Mouse (Mus musculus) liver, embryonic 18 days (tissue): ENCODE data around the gene 1190005I06Rik. TPM values are rescaled to one million over a fixed set of nuclear protein-coding genes. Genes with fewer than 3 reads are reported as not detected.

Source experiments
- polyA plus RNA-seq: library from polyadenylated mRNA; depleted of rRNA; stranded (reverse); fragments of >200 nt; gene quantifications from 2 replicates; pipeline ENCODE4 v1.2.3, GENCODE M21; 2012; rRNA removed

Gene 1190005I06Rik
- 1.3 and 1.5 TPM in 2 replicates for polyA plus RNA-seq

DNA sequence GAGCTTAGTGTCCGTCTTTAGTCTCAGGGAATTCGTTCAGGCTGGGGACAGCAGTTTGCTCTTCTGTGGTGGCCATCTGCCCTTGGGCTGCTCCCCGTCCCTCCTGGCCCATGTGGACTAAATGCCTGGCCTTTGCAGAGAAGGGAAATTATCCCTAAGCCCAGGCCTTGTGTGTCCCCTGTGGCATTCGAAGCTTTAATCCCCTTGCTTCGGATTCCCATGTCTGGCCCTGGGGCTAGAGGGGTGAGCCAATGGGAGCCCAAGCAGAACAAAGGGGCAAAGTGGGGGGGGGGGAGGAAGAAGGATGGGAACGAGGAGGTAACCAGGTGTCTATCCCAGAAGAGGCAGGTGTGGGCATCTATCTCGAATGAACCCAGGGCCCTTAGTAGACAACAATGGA lies at the start of gene 1190005I06Rik:
TSS of gene 1190005I06Rik (minus strand) at position 101 of the 400 bp plus-strand sequence.

DNA sequence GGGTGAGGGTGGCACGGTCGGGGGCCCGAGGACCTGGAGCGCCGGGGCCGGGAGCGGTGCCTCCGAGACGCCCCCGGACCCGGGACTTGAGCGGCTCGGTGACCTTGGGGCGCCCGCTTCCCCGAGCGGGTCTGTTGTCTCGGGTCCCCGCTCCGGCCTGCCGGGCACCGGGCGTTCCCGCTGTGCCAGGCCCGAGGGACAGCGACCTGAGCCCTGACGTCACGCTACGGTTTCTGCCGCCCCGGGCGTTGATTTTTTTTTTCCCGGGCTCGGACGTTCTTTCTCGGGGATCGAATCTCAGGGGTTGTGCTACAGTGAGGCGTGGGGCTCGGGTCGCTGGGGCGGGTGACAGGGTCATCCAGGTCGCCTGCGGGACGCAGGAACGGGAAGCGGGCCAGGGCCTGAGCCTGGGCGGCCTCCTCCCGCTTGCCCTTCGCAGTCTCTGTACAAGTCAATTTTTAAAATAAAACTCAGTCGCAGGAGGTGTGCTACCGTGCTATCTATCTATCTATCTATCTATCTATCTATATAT lies 21.0 kb upstream of the 1190005I06Rik start, which contains the start of gene Emc8:
TSS of gene Emc8 (minus strand) at position 200 of the 532 bp plus-strand sequence.

DNA sequence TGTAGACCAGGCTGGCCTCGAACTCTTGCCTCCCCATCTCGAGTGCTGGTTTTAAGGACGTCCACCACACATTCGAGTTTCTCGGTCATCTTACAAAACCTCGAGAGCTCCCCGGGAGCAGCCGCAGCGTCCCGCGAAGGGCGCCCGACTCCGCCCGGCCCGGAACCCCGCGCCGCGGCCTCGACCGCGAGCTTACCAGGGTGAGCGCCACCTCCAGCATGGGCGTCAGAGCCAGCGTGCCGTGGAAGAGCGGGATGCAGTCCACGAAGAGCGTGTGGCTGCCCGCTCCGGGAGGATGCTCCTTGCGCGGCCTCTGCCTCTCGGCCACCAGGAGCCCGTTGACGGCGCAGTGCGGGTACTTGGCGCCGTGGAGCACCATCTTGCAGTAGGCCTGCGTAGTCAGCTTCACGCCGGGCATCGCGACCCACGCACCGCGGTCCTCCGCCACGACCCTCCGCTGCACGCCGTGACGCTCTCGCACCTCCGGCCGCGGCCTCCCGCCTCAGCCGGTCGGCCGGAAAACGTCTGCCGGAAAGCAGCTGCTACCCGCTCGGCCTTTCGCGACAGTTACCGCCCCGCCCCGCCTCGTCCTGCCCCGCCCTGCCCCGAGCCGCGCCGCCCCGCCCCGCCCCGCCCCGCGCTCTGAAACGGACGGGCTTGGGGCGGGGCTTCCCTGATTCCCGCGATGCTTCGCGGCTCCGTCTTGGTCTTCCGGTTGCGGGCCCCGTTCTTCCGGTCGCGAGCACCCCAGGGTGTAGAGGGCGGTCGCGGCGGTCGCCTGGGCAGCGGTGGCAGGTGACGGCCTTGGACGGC lies 20.3 kb upstream of the 1190005I06Rik start, which contains the start of the genes Gm27021 and Cox4i1:
TSS of gene Gm27021 (minus strand) at position 519 of the 813 bp plus-strand sequence.
TSS of gene Cox4i1 (plus strand) at position 662 of the 813 bp plus-strand sequence.

DNA sequence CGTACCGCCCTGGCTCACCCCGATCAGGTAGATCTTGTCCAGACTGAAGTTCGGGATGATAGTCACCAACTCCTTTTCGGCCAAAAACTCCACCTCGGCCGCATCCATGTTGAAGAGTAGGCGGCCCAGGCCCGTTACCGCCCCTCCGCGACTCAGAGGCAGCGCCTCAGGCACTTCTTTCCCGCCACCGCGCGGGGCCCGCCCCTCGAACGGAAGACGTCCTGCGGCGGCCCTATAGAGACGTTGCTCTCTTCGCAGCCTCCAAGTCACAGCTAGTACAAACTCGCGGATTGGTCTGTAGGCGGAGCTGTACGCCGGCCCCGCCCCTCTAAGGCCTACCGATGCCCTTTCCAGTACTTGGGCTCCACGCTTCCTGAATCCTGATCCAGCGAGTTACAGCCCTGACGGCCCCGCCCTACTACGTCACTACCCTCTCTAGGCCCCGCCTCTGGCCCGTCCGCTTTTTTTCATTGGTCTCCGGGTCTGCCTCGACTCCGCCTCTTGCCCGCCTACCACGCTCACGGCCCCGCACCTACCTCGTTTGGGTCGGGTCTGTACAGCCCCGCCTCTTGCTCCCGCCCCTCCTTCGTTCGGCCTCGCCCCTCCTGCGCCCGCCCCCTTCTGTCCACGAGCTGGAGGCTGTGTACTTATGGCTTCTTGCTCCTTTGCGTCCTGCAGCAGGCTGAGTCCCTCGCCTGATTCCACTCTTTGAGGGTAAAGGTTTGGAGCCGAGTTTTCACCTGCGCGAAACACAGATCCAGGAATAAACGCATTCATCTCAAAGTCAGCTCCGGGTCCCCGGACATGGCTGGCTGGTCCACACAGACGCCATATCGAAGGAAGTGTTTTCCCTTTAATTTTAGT lies 58.3 kb downstream of the 1190005I06Rik start, which contains the start of gene Gins2:
TSS of gene Gins2 (minus strand) at position 397 of the 864 bp plus-strand sequence.

Other genes starting within 250 kb of the 1190005I06Rik start
- 17.8 and 19.6 TPM in 2 replicates for gene Gins2, start 58.3 kb downstream of the 1190005I06Rik start, polyA plus RNA-seq
- gene Gm27021, start 20.4 kb upstream of the 1190005I06Rik start, polyA plus RNA-seq: 0.14 and 0.31 TPM in 2 replicates
- 684 and 724 TPM in 2 replicates for gene Cox4i1, start 20.6 kb upstream of the 1190005I06Rik start, polyA plus RNA-seq
- 31.2 and 40.3 TPM in 2 replicates for gene Emc8, start 20.9 kb upstream of the 1190005I06Rik start, polyA plus RNA-seq
- gene Irf8, start 88.7 kb upstream of the 1190005I06Rik start, polyA plus RNA-seq: 6.8 and 7.4 TPM in 2 replicates